Mouse (Mus musculus) G1E (cell line): ENCODE results near the gene Sfrp5. TPM values are rescaled to one million over a fixed set of nuclear protein-coding genes. Genes with fewer than 3 reads are reported as not detected.
A peak's percentile ranks its signal among the peaks of the same experiment; 100 is the strongest.

Experiments used
- ATAC-seq: 2 replicates; pipeline ENCODE4 v1.8.0; 2016; ENCODE audit warnings: mild to moderate bottlenecking; ENCODE audit not compliant: insufficient number of reproducible peaks, poor library complexity, low FRiP score, severe bottlenecking; ENCODE audit errors: extremely low read depth
- DNase-seq: peaks from one replicate; pipeline ENCODE4 v3.0.0; 2012; ENCODE audit warnings: low spot score
- H3K27me3 ChIP-seq: 2 replicates; pipeline ENCODE4 v1.6.1; 2012; ENCODE audit warnings: mild to moderate bottlenecking, low read length, inconsistent platforms; ENCODE audit not compliant: insufficient read depth
- H3K36me3 ChIP-seq: replicated peaks from 2 replicates; pipeline ENCODE3; 2012; ENCODE audit warnings: mild to moderate bottlenecking, inconsistent platforms
- H3K4me1 ChIP-seq: 2 replicates; pipeline ENCODE4 v1.6.1; 2012; ENCODE audit warnings: low read depth, low read length, inconsistent platforms, mixed read lengths; ENCODE audit not compliant: insufficient read depth
- H3K4me3 ChIP-seq: 2 replicates; pipeline ENCODE4 v1.5.1; 2012; ENCODE audit warnings: low read depth, mild to moderate bottlenecking, inconsistent platforms, low read length, moderate library complexity, mixed read lengths
- H3K9me3 ChIP-seq: replicated peaks from 2 replicates; pipeline ENCODE4 v1.6.1; 2012; ENCODE audit warnings: inconsistent platforms
- CTCF ChIP-seq: IDR thresholded peaks from 2 replicates; pipeline ENCODE4 v1.5.1; 2012; ENCODE audit warnings: low read depth, low read length, inconsistent platforms, mixed read lengths
- GATA1 ChIP-seq: IDR thresholded peaks from 2 replicates; pipeline ENCODE4 v1.6.1; 2012; ENCODE audit warnings: borderline replicate concordance, low read length, inconsistent platforms, mixed read lengths
- GATA2 ChIP-seq: IDR thresholded peaks from 2 replicates; pipeline ENCODE4 v1.6.1; 2012; ENCODE audit warnings: low read depth, low read length, inconsistent platforms, borderline replicate concordance
- POLR2AphosphoS5 ChIP-seq: IDR thresholded peaks from 2 replicates; pipeline ENCODE4 v1.6.1; 2012; ENCODE audit warnings: low read depth, low read length, inconsistent platforms; ENCODE audit not compliant: insufficient replicate concordance
- TAL1 ChIP-seq: conservative IDR thresholded peaks from 2 replicates; pipeline ENCODE4 v1.6.1; 2012; ENCODE audit warnings: low read depth, low read length, inconsistent platforms, mixed read lengths
- polyA plus RNA-seq: library from polyadenylated mRNA; stranded (reverse); fragments of >175 nt; gene quantifications from 2 replicates; pipeline ENCODE4 v1.2.3, GENCODE M21; 2012
- total RNA-seq, 2 experiments: library from RNA; stranded (forward) in 1 of 2; stranded (reverse) in 1 of 2; fragments of 200-1000 nt in 1 of 2; fragments of >200 nt in 1 of 2; fragmentation: Nextera tagmentation in 1 of 2; gene quantifications; 2 replicates each; pipeline ENCODE4 v1.2.3; 2014 to 2017

Gene Sfrp5
- total and polyA plus RNA-seq, 3 experiments: not detected

GRCm38 (mm10) chr19:42176841-42177240, 25.2 kb downstream of the Sfrp5 start:
- ATAC-seq (no peak), DNase-seq (no peak)
- no peak overlapping the region for H3K4me3 ChIP-seq
- peaks cover 84% of the 10 kb centered on the region for H3K36me3 ChIP-seq
- TF ChIP-seq GATA1: no peak
- no peak for TF ChIP-seq GATA2
- TF ChIP-seq CTCF: no peak
- TF ChIP-seq TAL1: no peak
- TF ChIP-seq POLR2AphosphoS5: no peak
- H3K4me1 ChIP-seq: peaks cover 7% of the 10 kb centered on the region
- H3K9me3 ChIP-seq: no peaks in the 10 kb centered on the region
- H3K27me3 ChIP-seq: no peaks in the 10 kb centered on the region

GRCm38 (mm10) chr19:42170025-42170969, 31.8 kb downstream of the Sfrp5 start:
- DNase-seq (peak; percentile 94), ATAC-seq (peak; percentile 64)
- Histone ChIP-seq H3K4me3 (peak overlapping the region; percentile 99), H3K36me3 (peaks cover 28% of the 10 kb centered on the region), H3K4me1 (peaks cover 55% of the 10 kb centered on the region), H3K9me3 (no peaks in the 10 kb centered on the region), H3K27me3 (peaks cover 21% of the 10 kb centered on the region)
- no peak for TF ChIP-seq GATA1

- Histone ChIP-seq H3K36me3 (peaks cover 20% of the 10 kb centered on the region), H3K4me1 (peaks cover 62% of the 10 kb centered on the region), H3K9me3 (no peaks in the 10 kb centered on the region), H3K27me3 (peaks cover 24% of the 10 kb centered on the region), H3K4me3 (peak overlapping the region; percentile 99)
- peak; percentile 34 for DNase-seq
- TF ChIP-seq CTCF (no peak), TAL1 (peak; percentile 63), POLR2AphosphoS5 (no peak)
- ATAC-seq: peak; percentile 62
These were observed 32.6 kb downstream of the Sfrp5 start for GRCm38 (mm10) chr19:42169322-42169975.

GRCm38 (mm10) chr19:42167489-42167888, 34.6 kb downstream of the Sfrp5 start:
- Histone ChIP-seq H3K27me3 (peaks cover 35% of the 10 kb centered on the region), H3K4me1 (peaks cover 62% of the 10 kb centered on the region), H3K4me3 (no peak overlapping the region), H3K9me3 (peaks cover 4% of the 10 kb centered on the region), H3K36me3 (peaks cover 7% of the 10 kb centered on the region)
- no peak for DNase-seq
- TF ChIP-seq CTCF (no peak), GATA1 (no peak), POLR2AphosphoS5 (no peak), GATA2 (no peak), TAL1 (no peak)
- no peak for ATAC-seq

- H3K4me1 ChIP-seq: peaks cover 57% of the 10 kb centered on the region
- H3K27me3 ChIP-seq: peaks cover 35% of the 10 kb centered on the region
- TF ChIP-seq TAL1 (no peak), GATA1 (no peak), GATA2 (no peak), CTCF (no peak), POLR2AphosphoS5 (no peak)
- H3K36me3 ChIP-seq: peaks cover 4% of the 10 kb centered on the region
- ATAC-seq (no peak), DNase-seq (no peak)
- H3K4me3 ChIP-seq: no peak overlapping the region
- H3K9me3 ChIP-seq: peaks cover 4% of the 10 kb centered on the region
These were observed 35.3 kb downstream of the Sfrp5 start for GRCm38 (mm10) chr19:42166766-42167165.

GRCm38 (mm10) chr19:42166130-42166529, 35.9 kb downstream of the Sfrp5 start:
- no peak overlapping the region; the same call in 1 of the 2 replicates for H3K4me3 ChIP-seq
- peaks cover 51% of the 10 kb centered on the region for H3K4me1 ChIP-seq
- peaks cover 35% of the 10 kb centered on the region for H3K27me3 ChIP-seq
- H3K36me3 ChIP-seq: no peaks in the 10 kb centered on the region
- peak; percentile 85 for TF ChIP-seq CTCF
- TF ChIP-seq POLR2AphosphoS5: no peak
- peaks cover 4% of the 10 kb centered on the region for H3K9me3 ChIP-seq
- no peak for ATAC-seq
- peak; percentile 46 for DNase-seq
